Mouse (Mus musculus) G1E (cell line): Measurements from ENCODE around the gene Aldh1b1. TPM values are rescaled to one million over a fixed set of nuclear protein-coding genes. Genes with fewer than 3 reads are reported as not detected.

Source experiments
- ATAC-seq: 2 replicates; pipeline ENCODE4 v1.8.0; 2016; ENCODE audit warnings: mild to moderate bottlenecking; ENCODE audit not compliant: insufficient number of reproducible peaks, poor library complexity, low FRiP score, severe bottlenecking; ENCODE audit errors: extremely low read depth
- DNase-seq: peaks from one replicate; pipeline ENCODE4 v3.0.0; 2012; ENCODE audit warnings: low spot score
- H3K27me3 ChIP-seq: 2 replicates; pipeline ENCODE4 v1.6.1; 2012; ENCODE audit warnings: mild to moderate bottlenecking, low read length, inconsistent platforms; ENCODE audit not compliant: insufficient read depth
- H3K36me3 ChIP-seq: replicated peaks from 2 replicates; pipeline ENCODE3; 2012; ENCODE audit warnings: mild to moderate bottlenecking, inconsistent platforms
- H3K4me1 ChIP-seq: 2 replicates; pipeline ENCODE4 v1.6.1; 2012; ENCODE audit warnings: low read depth, low read length, inconsistent platforms, mixed read lengths; ENCODE audit not compliant: insufficient read depth
- H3K4me3 ChIP-seq: 2 replicates; pipeline ENCODE4 v1.5.1; 2012; ENCODE audit warnings: low read depth, mild to moderate bottlenecking, inconsistent platforms, low read length, moderate library complexity, mixed read lengths
- H3K9me3 ChIP-seq: replicated peaks from 2 replicates; pipeline ENCODE4 v1.6.1; 2012; ENCODE audit warnings: inconsistent platforms
- CTCF ChIP-seq: IDR thresholded peaks from 2 replicates; pipeline ENCODE4 v1.5.1; 2012; ENCODE audit warnings: low read depth, low read length, inconsistent platforms, mixed read lengths
- GATA1 ChIP-seq: IDR thresholded peaks from 2 replicates; pipeline ENCODE4 v1.6.1; 2012; ENCODE audit warnings: borderline replicate concordance, low read length, inconsistent platforms, mixed read lengths
- GATA2 ChIP-seq: IDR thresholded peaks from 2 replicates; pipeline ENCODE4 v1.6.1; 2012; ENCODE audit warnings: low read depth, low read length, inconsistent platforms, borderline replicate concordance
- POLR2AphosphoS5 ChIP-seq: IDR thresholded peaks from 2 replicates; pipeline ENCODE4 v1.6.1; 2012; ENCODE audit warnings: low read depth, low read length, inconsistent platforms; ENCODE audit not compliant: insufficient replicate concordance
- TAL1 ChIP-seq: conservative IDR thresholded peaks from 2 replicates; pipeline ENCODE4 v1.6.1; 2012; ENCODE audit warnings: low read depth, low read length, inconsistent platforms, mixed read lengths
- polyA plus RNA-seq: library from polyadenylated mRNA; stranded (reverse); fragments of >175 nt; gene quantifications from 2 replicates; pipeline ENCODE4 v1.2.3, GENCODE M21; 2012
- total RNA-seq, 2 experiments: library from RNA; stranded (forward) in 1 of 2; stranded (reverse) in 1 of 2; fragments of 200-1000 nt in 1 of 2; fragments of >200 nt in 1 of 2; fragmentation: Nextera tagmentation in 1 of 2; gene quantifications; 2 replicates each; pipeline ENCODE4 v1.2.3; 2014 to 2017

The Aldh1b1 gene
- total and polyA plus RNA-seq, 3 experiments, result 0.66 TPM; not detected in 2

- no peak for ATAC-seq
- Histone ChIP-seq H3K4me3 (no peak overlapping the region), H3K9me3 (no peaks in the 10 kb centered on the region), H3K27me3 (peaks cover 45% of the 10 kb centered on the region), H3K36me3 (no peaks in the 10 kb centered on the region), H3K4me1 (no peaks in the 10 kb centered on the region)
- no peak for DNase-seq
- TF ChIP-seq TAL1 (no peak), CTCF (no peak), GATA1 (no peak), GATA2 (no peak), POLR2AphosphoS5 (no peak)
Measured at GRCm38 (mm10) chr4:45808034-45808433, 9.2 kb downstream of the Aldh1b1 start.

DNA sequence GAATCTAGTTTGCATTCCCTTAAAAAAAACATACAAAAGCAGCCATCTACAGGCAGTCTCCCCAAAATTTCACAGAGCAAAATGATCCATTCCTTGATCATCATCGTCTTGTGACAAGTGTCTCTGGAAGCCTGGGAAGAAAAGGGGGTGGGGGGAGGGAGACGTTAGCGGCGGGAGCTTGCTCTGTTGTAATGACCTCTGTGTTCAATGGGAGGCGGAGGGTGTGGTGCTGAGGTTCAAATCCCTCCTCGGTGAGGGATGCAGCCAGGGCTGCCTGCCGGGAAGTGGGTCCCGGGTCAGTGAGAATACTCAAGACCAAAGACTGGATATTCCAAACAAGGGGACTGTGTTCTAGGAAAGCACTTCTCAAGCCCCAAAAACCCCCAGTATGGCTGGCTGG is 12.4 kb downstream of the Aldh1b1 start:
- peaks cover 39% of the 10 kb centered on the region for H3K27me3 ChIP-seq

GRCm38 (mm10) chr4:45815542-45815941 is 16.7 kb downstream of the Aldh1b1 start:
- Histone ChIP-seq H3K27me3 (peaks cover 23% of the 10 kb centered on the region), H3K36me3 (no peaks in the 10 kb centered on the region), H3K9me3 (no peaks in the 10 kb centered on the region), H3K4me1 (no peaks in the 10 kb centered on the region), H3K4me3 (no peak overlapping the region)
- DNase-seq (no peak), ATAC-seq (no peak)
- no peak for TF ChIP-seq POLR2AphosphoS5
- TF ChIP-seq TAL1, result no peak
- no peak; the same call in 1 of the 2 replicates for TF ChIP-seq CTCF
- no peak for TF ChIP-seq GATA2
- TF ChIP-seq GATA1, result no peak

More for the DNA sequence above, 12.4 kb downstream of the Aldh1b1 start:
- ATAC-seq, result no peak
- H3K4me1 ChIP-seq, result no peaks in the 10 kb centered on the region
- no peaks in the 10 kb centered on the region for H3K9me3 ChIP-seq
- TF ChIP-seq GATA1 (no peak), CTCF (no peak), GATA2 (no peak), TAL1 (no peak), POLR2AphosphoS5 (no peak)
- no peak for DNase-seq
- H3K36me3 ChIP-seq, result no peaks in the 10 kb centered on the region
- H3K4me3 ChIP-seq, result no peak overlapping the region

DNA sequence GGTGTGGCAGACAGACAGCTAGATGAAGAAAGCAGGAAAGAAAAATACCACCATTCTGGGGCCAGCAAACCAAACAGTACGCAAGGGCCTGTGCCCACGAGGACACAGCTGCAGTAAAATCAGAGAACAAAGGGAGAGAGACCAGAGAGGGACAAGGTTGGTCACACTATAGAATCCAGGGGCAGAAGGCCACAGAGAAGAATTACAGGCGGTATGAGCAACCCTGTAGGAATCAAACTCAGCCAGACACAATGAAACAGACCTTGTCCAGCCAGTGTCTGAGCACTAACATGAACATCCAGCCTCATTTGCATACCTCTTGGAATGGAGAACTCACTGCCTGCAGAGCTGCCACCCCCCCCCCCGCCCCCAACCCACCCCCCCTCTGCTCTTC is 20.0 kb downstream of the Aldh1b1 start:
- Histone ChIP-seq H3K9me3 (no peaks in the 10 kb centered on the region), H3K36me3 (no peaks in the 10 kb centered on the region), H3K4me1 (no peaks in the 10 kb centered on the region), H3K4me3 (no peak overlapping the region), H3K27me3 (peaks cover 15% of the 10 kb centered on the region)
- DNase-seq, result no peak
- no peak for ATAC-seq
- no peak for TF ChIP-seq GATA1
- no peak for TF ChIP-seq TAL1
- TF ChIP-seq GATA2, result no peak
- no peak for TF ChIP-seq CTCF
- no peak for TF ChIP-seq POLR2AphosphoS5

GRCm38 (mm10) chr4:45819208-45819931 is 20.5 kb downstream of the Aldh1b1 start:
- no peaks in the 10 kb centered on the region for H3K9me3 ChIP-seq

DNA sequence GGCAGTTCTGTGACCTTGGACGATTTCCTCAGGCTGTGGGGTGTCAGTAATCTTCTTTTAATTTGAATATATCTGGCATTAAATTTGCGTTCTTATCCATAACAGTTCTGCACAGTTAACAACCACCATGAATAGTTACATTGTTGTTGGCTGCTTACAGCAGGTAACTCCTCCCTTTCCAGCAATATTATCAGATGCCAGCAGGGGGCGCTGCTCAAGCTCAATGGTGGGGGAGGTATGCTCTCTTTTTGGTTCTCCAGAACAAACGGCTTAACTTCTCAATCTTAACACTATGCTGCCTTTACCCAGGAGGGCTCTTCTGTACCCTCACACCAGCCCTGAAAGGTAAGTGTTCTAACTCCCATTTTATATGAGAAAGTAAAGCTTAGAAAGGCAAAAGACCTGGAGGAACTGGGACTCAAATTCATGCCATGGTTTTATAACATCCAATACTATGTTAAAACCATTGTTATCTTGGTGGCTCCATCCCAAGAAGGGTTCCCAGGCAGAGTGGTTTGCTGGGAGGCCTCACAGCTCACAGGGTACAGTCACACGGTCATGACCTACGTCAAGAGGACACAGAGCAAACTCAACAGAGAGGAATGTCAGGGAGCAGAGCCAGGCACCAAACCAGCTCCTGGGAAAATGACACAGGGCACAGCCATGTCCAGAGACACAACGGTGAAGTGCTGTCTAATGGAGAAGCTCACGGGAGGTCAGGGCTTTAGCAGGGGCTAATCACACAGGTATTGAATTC is 21.4 kb downstream of the Aldh1b1 start:
- H3K27me3 ChIP-seq, result peaks cover 14% of the 10 kb centered on the region

More at GRCm38 (mm10) chr4:45819208-45819931, 20.5 kb downstream of the Aldh1b1 start:
- Histone ChIP-seq H3K4me3 (no peak overlapping the region), H3K27me3 (peaks cover 17% of the 10 kb centered on the region), H3K4me1 (no peaks in the 10 kb centered on the region), H3K36me3 (no peaks in the 10 kb centered on the region)
- TF ChIP-seq GATA2 (no peak), CTCF (no peak), GATA1 (no peak), POLR2AphosphoS5 (no peak), TAL1 (no peak)
- no peak for ATAC-seq
- no peak for DNase-seq

More for the DNA sequence above, 21.4 kb downstream of the Aldh1b1 start:
- no peak overlapping the region for H3K4me3 ChIP-seq
- no peaks in the 10 kb centered on the region for H3K9me3 ChIP-seq
- peak; percentile 46 for TF ChIP-seq CTCF
- TF ChIP-seq GATA2, result no peak
- ATAC-seq (no peak), DNase-seq (peak; percentile 22)
- H3K4me1 ChIP-seq, result no peaks in the 10 kb centered on the region
- H3K36me3 ChIP-seq, result no peaks in the 10 kb centered on the region
